Mouse (Mus musculus) liver, adult 2 months (tissue): ENCODE results near the gene Wbp2nl. TPM values are rescaled to one million over a fixed set of nuclear protein-coding genes. Genes with fewer than 3 reads are reported as not detected.

Experiments used
- DNase-seq: peaks from one replicate; pipeline ENCODE4 v3.0.0-alpha.2; 2011; ENCODE audit warnings: low read depth, low spot score; ENCODE audit errors: extremely low read depth
- H3K27ac ChIP-seq: fragments of 200-500 bp; replicated peaks from 2 replicates; pipeline ENCODE4 v1.5.1; 2012; ENCODE audit warnings: low read depth, mild to moderate bottlenecking, control low read depth, inconsistent platforms, low read length; ENCODE audit not compliant: insufficient read depth
- H3K27me3 ChIP-seq: fragments of 200-500 bp; 2 replicates; pipeline ENCODE4 v1.6.1; 2012; ENCODE audit warnings: mild to moderate bottlenecking, moderate library complexity, low read length, inconsistent platforms; ENCODE audit not compliant: control insufficient read depth, insufficient read depth
- H3K36me3 ChIP-seq: fragments of 200-500 bp; 2 replicates; pipeline ENCODE4 v1.6.1; 2012; ENCODE audit warnings: low read length, inconsistent platforms; ENCODE audit not compliant: control insufficient read depth, insufficient read depth
- H3K4me1 ChIP-seq: fragments of 200-500 bp; 2 replicates; pipeline ENCODE4 v1.6.1; 2011; ENCODE audit warnings: low read length; ENCODE audit not compliant: control insufficient read depth, insufficient read depth
- H3K4me3 ChIP-seq: fragments of 200-500 bp; 2 replicates; pipeline ENCODE4 v1.5.1; 2011; ENCODE audit warnings: low read depth, mild to moderate bottlenecking, control low read depth, low read length, moderate library complexity; ENCODE audit not compliant: insufficient read depth
- H3K79me2 ChIP-seq: fragments of 200-500 bp; 2 replicates; pipeline ENCODE4 v1.6.1; 2012; ENCODE audit warnings: inconsistent platforms, mild to moderate bottlenecking, low read length, moderate library complexity; ENCODE audit not compliant: control insufficient read depth, insufficient read depth
- H3K9ac ChIP-seq: fragments of 200-500 bp; 2 replicates; pipeline ENCODE4 v1.6.1; 2012; ENCODE audit warnings: low read depth, mild to moderate bottlenecking, control low read depth, inconsistent platforms, low read length
- CTCF ChIP-seq: fragments of 200-500 bp; IDR thresholded peaks from 2 replicates; pipeline ENCODE4 v1.5.1; 2011; ENCODE audit warnings: low read depth, low read length, control low read depth
- POLR2A ChIP-seq: fragments of 200-500 bp; IDR thresholded peaks from 2 replicates; pipeline ENCODE4 v1.6.1; 2011; ENCODE audit warnings: low read length, control low read depth; ENCODE audit not compliant: insufficient read depth; ENCODE audit errors: extremely low read depth
- WGBS: fragments of 180-500 bp; shearing (Covaris S2); methylation state at CpG from one replicate; pipeline ENCODE4 v1.1.7; 2018; 5-methylcytosine and 5-hydroxymethylcytosine counted together
- polyA plus RNA-seq: library from polyadenylated mRNA; depleted of rRNA; stranded (reverse); fragments of >200 nt; gene quantifications from 2 replicates; pipeline ENCODE4 v1.2.3, GENCODE M21; 2012
- total RNA-seq: library from RNA; depleted of rRNA; stranded (reverse); fragments of >200 nt; gene quantifications from 2 replicates; pipeline ENCODE4 v1.2.3, GENCODE M21; 2014

Gene Wbp2nl
- total and polyA plus RNA-seq, 2 experiments, result not detected

- 80% methylated on average over 8 of the region's 8 CpGs for WGBS
- Histone ChIP-seq H3K9ac (no peak overlapping the region), H3K79me2 (no peaks in the 10 kb centered on the region), H3K36me3 (no peaks in the 10 kb centered on the region), H3K27ac (no peak overlapping the region), H3K4me3 (no peak overlapping the region), H3K27me3 (no peaks in the 10 kb centered on the region), H3K4me1 (no peaks in the 10 kb centered on the region)
- no peak for DNase-seq
- TF ChIP-seq POLR2A, result no peak
- TF ChIP-seq CTCF, result no peak
Observed at GRCm38 (mm10) chr15:82322195-82322594, 23.4 kb downstream of the Wbp2nl start.

GRCm38 (mm10) chr15:82325382-82325781 lies 26.6 kb downstream of the Wbp2nl start:
- Histone ChIP-seq H3K4me3 (no peak overlapping the region), H3K27me3 (no peaks in the 10 kb centered on the region), H3K36me3 (peaks cover 4% of the 10 kb centered on the region; the same call in 1 of the 2 replicates), H3K79me2 (no peaks in the 10 kb centered on the region), H3K4me1 (no peaks in the 10 kb centered on the region), H3K9ac (no peak overlapping the region), H3K27ac (no peak overlapping the region)
- 85% methylated on average over 2 of the region's 2 CpGs for WGBS
- no peak for DNase-seq
- no peak for TF ChIP-seq POLR2A
- no peak for TF ChIP-seq CTCF

GRCm38 (mm10) chr15:82335194-82335593 lies 36.4 kb downstream of the Wbp2nl start:
- H3K36me3 ChIP-seq, result peaks cover 6% of the 10 kb centered on the region; the same call in 1 of the 2 replicates
- peaks cover 4% of the 10 kb centered on the region; the same call in 1 of the 2 replicates for H3K4me1 ChIP-seq
- DNase-seq, result no peak
- H3K27me3 ChIP-seq, result no peaks in the 10 kb centered on the region
- 99% methylated on average over 4 of the region's 4 CpGs for WGBS
- no peak overlapping the region for H3K9ac ChIP-seq
- no peak overlapping the region for H3K4me3 ChIP-seq
- no peak overlapping the region for H3K27ac ChIP-seq
- H3K79me2 ChIP-seq, result no peaks in the 10 kb centered on the region
- TF ChIP-seq CTCF (no peak), POLR2A (no peak)

GRCm38 (mm10) chr15:82336629-82337028 lies 37.9 kb downstream of the Wbp2nl start:
- no peak overlapping the region for H3K27ac ChIP-seq
- H3K4me3 ChIP-seq, result no peak overlapping the region
- 97% methylated on average over 12 of the region's 12 CpGs for WGBS
- TF ChIP-seq CTCF, result no peak
- TF ChIP-seq POLR2A, result no peak
- no peak for DNase-seq
- no peak overlapping the region for H3K9ac ChIP-seq
- H3K36me3 ChIP-seq, result peaks cover 5% of the 10 kb centered on the region; the same call in 1 of the 2 replicates
- H3K79me2 ChIP-seq, result no peaks in the 10 kb centered on the region
- no peaks in the 10 kb centered on the region for H3K27me3 ChIP-seq
- H3K4me1 ChIP-seq, result peaks cover 4% of the 10 kb centered on the region; the same call in 1 of the 2 replicates

GRCm38 (mm10) chr15:82337875-82338274 lies 39.1 kb downstream of the Wbp2nl start:
- Histone ChIP-seq H3K36me3 (peaks cover 3% of the 10 kb centered on the region; the same call in 1 of the 2 replicates), H3K27ac (no peak overlapping the region), H3K9ac (peak overlapping the region; percentile 74), H3K4me1 (peaks cover 4% of the 10 kb centered on the region; the same call in 1 of the 2 replicates), H3K79me2 (no peaks in the 10 kb centered on the region), H3K27me3 (no peaks in the 10 kb centered on the region), H3K4me3 (peak overlapping the region; percentile 63)
- WGBS, result 36% methylated on average over 4 of the region's 4 CpGs
- no peak for TF ChIP-seq POLR2A
- no peak for TF ChIP-seq CTCF
- DNase-seq, result no peak

GRCm38 (mm10) chr15:82338593-82339112 lies 39.9 kb downstream of the Wbp2nl start, which contains the start of the genes Naga, Pheta2 and Smdt1:
TSS of gene Naga (minus strand) at chr15:82338925.
TSS of gene Pheta2 (plus strand) at chr15:82338942.
TSS of gene Smdt1 (plus strand) at chr15:82338959.
- Histone ChIP-seq H3K27ac (peak within 1 kb of the TSS; percentile 30), H3K4me1 (peaks cover 4% of the 10 kb centered on the region; the same call in 1 of the 2 replicates), H3K79me2 (no peaks in the 10 kb centered on the region), H3K27me3 (no peaks in the 10 kb centered on the region), H3K36me3 (peaks cover 3% of the 10 kb centered on the region; the same call in 1 of the 2 replicates), H3K4me3 (peak within 1 kb of the TSS; percentile 63), H3K9ac (peak within 1 kb of the TSS; percentile 74)
- peak; percentile 90 for DNase-seq
- under 1% methylated on average over 41 of the region's 41 CpGs for WGBS
- TF ChIP-seq POLR2A (0 out of 2 replicates have a peak, but pooled peaks have one; percentile 37), CTCF (no peak)
